Mouse (Mus musculus) kidney, embryonic 16.5 days (tissue): ENCODE results near the gene A030005K14Rik. TPM values are rescaled to one million over a fixed set of nuclear protein-coding genes. Genes with fewer than 3 reads are reported as not detected.

ENCODE experiments used
- polyA plus RNA-seq: library from polyadenylated mRNA; unstranded; fragments of >200 nt; fragmentation: Nextera tagmentation; extraction: Ambion mirVana; gene quantifications from 2 replicates; pipeline ENCODE4 v1.2.1, GENCODE M21; 2015

A030005K14Rik gene
- polyA plus RNA-seq, 1 experiment from 2014 or later: not detected

Other genes starting within 250 kb of the A030005K14Rik start
- 28.0 and 28.2 TPM in 2 replicates for gene Agfg1, start 219.9 kb downstream of the A030005K14Rik start, polyA plus RNA-seq
- gene A030005L19Rik, start 146.1 kb downstream of the A030005K14Rik start, polyA plus RNA-seq: not detected in 2 replicates
- gene A030014E15Rik, start 134.5 kb downstream of the A030005K14Rik start, polyA plus RNA-seq: not detected in 2 replicates
- gene Gm6217, start 128.0 kb downstream of the A030005K14Rik start, polyA plus RNA-seq: not detected in 2 replicates
- gene A030003K21Rik, start 116.0 kb downstream of the A030005K14Rik start, polyA plus RNA-seq: not detected in 2 replicates
- gene Gm7544, start 103.4 kb downstream of the A030005K14Rik start, polyA plus RNA-seq: not detected in 2 replicates
- not detected in 2 replicates for gene Gm47955, start 99.1 kb downstream of the A030005K14Rik start, polyA plus RNA-seq
- not detected in 2 replicates for gene Gm47959, start 58.8 kb downstream of the A030005K14Rik start, polyA plus RNA-seq
- gene Slc19a3, start 20.9 kb downstream of the A030005K14Rik start, polyA plus RNA-seq: 1.5 and 2.4 TPM in 2 replicates
- gene Krtap28-10, start 16.9 kb downstream of the A030005K14Rik start, polyA plus RNA-seq: not detected in 2 replicates
- gene Gm47969, start 14.4 kb downstream of the A030005K14Rik start, polyA plus RNA-seq: not detected in 2 replicates
- not detected in 2 replicates for gene Krtap28-13, start 1.6 kb upstream of the A030005K14Rik start, polyA plus RNA-seq
- gene Ccl20, start 57.4 kb upstream of the A030005K14Rik start, polyA plus RNA-seq: 0.63 and 0.92 TPM in 2 replicates
- gene Daw1, start 100.4 kb upstream of the A030005K14Rik start, polyA plus RNA-seq: 0.18 and 0.44 TPM in 2 replicates